Mouse (Mus musculus) limb, embryonic 12.5 days (tissue): Measurements from ENCODE around the gene Cd96. TPM values are rescaled to one million over a fixed set of nuclear protein-coding genes. Genes with fewer than 3 reads are reported as not detected.

Experiments used
- ATAC-seq: fragments of 200-750 bp; cut with Nextera tagmentation; 2 replicates; pipeline ENCODE4 v1.8.0; 2017; ENCODE audit warnings: low read depth, moderate TSS enrichment; ENCODE audit not compliant: insufficient number of reproducible peaks, insufficient read depth, low FRiP score, low TSS enrichment
- H3K27ac ChIP-seq: fragments of 300-500 bp; sonication (generic); 2 replicates; pipeline ENCODE4 v1.5.1; 2016; ENCODE audit warnings: mild to moderate bottlenecking, moderate library complexity
- H3K27me3 ChIP-seq: fragments of 300-500 bp; sonication (generic); 2 replicates; pipeline ENCODE4 v1.6.1; 2016; ENCODE audit warnings: mild to moderate bottlenecking, moderate library complexity
- H3K36me3 ChIP-seq: fragments of 300-500 bp; sonication (generic); 2 replicates; pipeline ENCODE4 v1.6.1; 2016; ENCODE audit warnings: mild to moderate bottlenecking, moderate library complexity
- H3K4me1 ChIP-seq: fragments of 300-500 bp; sonication (generic); replicated peaks from 2 replicates; pipeline ENCODE4 v1.6.1; 2016
- H3K4me2 ChIP-seq: fragments of 300-500 bp; sonication (generic); 2 replicates; pipeline ENCODE4 v1.6.1; 2016; ENCODE audit warnings: mild to moderate bottlenecking, moderate library complexity
- H3K4me3 ChIP-seq: fragments of 300-500 bp; sonication (generic); replicated peaks from 2 replicates; pipeline ENCODE4 v1.5.1; 2016; ENCODE audit warnings: mild to moderate bottlenecking
- H3K9ac ChIP-seq: fragments of 300-500 bp; sonication (generic); replicated peaks from 2 replicates; pipeline ENCODE4 v1.6.1; 2016; ENCODE audit warnings: mild to moderate bottlenecking, moderate library complexity
- H3K9me3 ChIP-seq: fragments of 300-500 bp; sonication (generic); 2 replicates; pipeline ENCODE4 v1.6.1; 2016; ENCODE audit warnings: mild to moderate bottlenecking, moderate library complexity
- WGBS: fragments of 180-500 bp; shearing (Covaris S2); methylation state at CpG from one replicate; pipeline ENCODE4 v1.1.7; 2016; 5-methylcytosine and 5-hydroxymethylcytosine counted together
- polyA plus RNA-seq: library from polyadenylated mRNA; unstranded; fragments of >200 nt; fragmentation: Nextera tagmentation; extraction: Ambion mirVana; gene quantifications from 2 replicates; pipeline ENCODE4 v1.2.1, GENCODE M21; 2016

Cd96 gene
- polyA plus RNA-seq, 1 experiment from 2014 or later: not detected

DNA sequence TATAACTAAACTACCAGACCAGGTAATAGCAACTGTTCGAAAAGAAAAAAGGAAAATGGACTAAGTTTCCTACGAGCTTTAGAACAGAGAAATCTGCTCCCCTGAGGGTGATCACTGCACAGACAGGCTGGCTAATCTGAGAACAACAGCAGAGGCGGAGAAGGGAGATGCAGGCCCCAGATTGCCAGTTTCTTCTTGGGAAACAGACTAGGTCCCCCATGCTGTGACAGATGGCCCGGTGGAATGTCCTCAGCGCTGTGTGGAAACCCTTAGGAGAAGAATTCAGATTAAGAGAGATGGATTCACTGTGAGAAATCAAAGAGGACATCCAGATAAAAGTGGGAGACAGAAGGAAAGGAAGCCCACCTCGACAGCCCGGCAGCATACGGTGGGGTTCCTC is 10.5 kb downstream of the Cd96 start:
- H3K27ac ChIP-seq: no peak overlapping the region
- ATAC-seq: no peak
- no peak overlapping the region for H3K4me2 ChIP-seq
- H3K4me1 ChIP-seq: no peaks in the 10 kb centered on the region
- no peaks in the 10 kb centered on the region for H3K27me3 ChIP-seq
- H3K36me3 ChIP-seq: no peaks in the 10 kb centered on the region
- H3K4me3 ChIP-seq: no peak overlapping the region
- 67% methylated on average over 8 of the region's 8 CpGs for WGBS
- no peak overlapping the region for H3K9ac ChIP-seq
- no peaks in the 10 kb centered on the region for H3K9me3 ChIP-seq

GRCm38 (mm10) chr16:46107431-46107830 is 12.6 kb downstream of the Cd96 start:
- Histone ChIP-seq H3K27ac (no peak overlapping the region), H3K36me3 (no peaks in the 10 kb centered on the region), H3K4me3 (no peak overlapping the region), H3K4me1 (no peaks in the 10 kb centered on the region), H3K27me3 (no peaks in the 10 kb centered on the region), H3K9me3 (no peaks in the 10 kb centered on the region), H3K9ac (no peak overlapping the region), H3K4me2 (no peak overlapping the region)
- 59% methylated on average over 4 of the region's 4 CpGs for WGBS
- ATAC-seq: no peak

- Histone ChIP-seq H3K4me1 (no peaks in the 10 kb centered on the region; the same call in 1 of the 2 replicates), H3K27ac (no peak overlapping the region), H3K27me3 (no peaks in the 10 kb centered on the region), H3K9ac (no peak overlapping the region), H3K4me2 (no peak overlapping the region), H3K9me3 (no peaks in the 10 kb centered on the region), H3K4me3 (no peak overlapping the region), H3K36me3 (no peaks in the 10 kb centered on the region)
- WGBS: 74% methylated on average over 9 of the region's 9 CpGs
- no peak for ATAC-seq
Measured at GRCm38 (mm10) chr16:46104491-46104890, 15.6 kb downstream of the Cd96 start.

- Histone ChIP-seq H3K4me3 (no peak overlapping the region), H3K27me3 (no peaks in the 10 kb centered on the region), H3K36me3 (no peaks in the 10 kb centered on the region), H3K9ac (no peak overlapping the region), H3K9me3 (no peaks in the 10 kb centered on the region), H3K4me1 (no peaks in the 10 kb centered on the region; the same call in 1 of the 2 replicates), H3K4me2 (no peak overlapping the region), H3K27ac (no peak overlapping the region)
- 37% methylated on average over 2 of the region's 2 CpGs for WGBS
- ATAC-seq: no peak
Measured at GRCm38 (mm10) chr16:46101748-46102147, 18.3 kb downstream of the Cd96 start.

GRCm38 (mm10) chr16:46100286-46100685 is 19.8 kb downstream of the Cd96 start:
- Histone ChIP-seq H3K4me2 (no peak overlapping the region), H3K9me3 (no peaks in the 10 kb centered on the region), H3K4me3 (no peak overlapping the region), H3K27me3 (no peaks in the 10 kb centered on the region), H3K36me3 (no peaks in the 10 kb centered on the region), H3K27ac (no peak overlapping the region), H3K4me1 (no peaks in the 10 kb centered on the region; the same call in 1 of the 2 replicates), H3K9ac (no peak overlapping the region)
- WGBS: 48% methylated on average over 2 of the region's 2 CpGs
- no peak for ATAC-seq

DNA sequence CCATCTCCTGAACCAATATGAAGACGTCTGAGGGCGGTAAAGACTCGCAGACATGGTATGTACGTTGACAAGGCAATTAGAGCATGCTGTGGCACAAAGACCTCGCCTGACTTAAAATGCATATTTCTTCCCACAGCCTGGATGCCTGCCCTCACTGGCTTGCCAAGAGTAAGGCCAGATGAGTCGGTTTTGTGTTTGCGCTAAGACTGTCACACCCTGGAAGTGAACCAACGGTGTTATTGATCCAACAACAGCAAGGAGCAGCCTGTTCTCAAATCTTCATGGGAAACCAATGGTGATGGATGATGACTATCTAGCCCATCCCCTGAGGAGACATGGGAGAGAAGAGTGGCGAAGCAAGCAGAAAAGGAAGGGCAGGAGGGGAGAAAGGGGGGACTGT is 22.6 kb downstream of the Cd96 start:
- no peaks in the 10 kb centered on the region for H3K27me3 ChIP-seq
- WGBS: 74% methylated on average over 9 of the region's 9 CpGs

DNA sequence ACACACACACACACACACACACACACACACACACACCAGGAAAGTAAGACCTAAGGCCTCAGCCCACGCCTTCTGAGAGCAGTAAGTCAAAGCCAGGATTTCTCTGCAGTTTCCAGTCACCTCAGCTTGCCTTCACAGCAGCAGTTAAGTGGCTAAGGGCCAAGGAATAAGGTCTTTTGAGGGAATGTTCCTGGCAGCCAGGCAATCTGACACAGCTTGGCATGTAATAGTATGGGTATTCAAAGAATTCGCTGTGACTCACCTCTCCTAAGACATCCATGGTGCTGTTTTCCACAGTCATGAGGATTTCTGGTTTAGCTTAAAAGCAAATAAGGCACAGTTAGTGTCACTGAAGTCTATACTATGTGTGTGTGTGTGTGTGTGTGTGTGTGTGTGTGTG is 25.6 kb downstream of the Cd96 start:
- no peak overlapping the region for H3K4me3 ChIP-seq
- H3K4me2 ChIP-seq: no peak overlapping the region
- 0 out of 2 replicates have a peak, but pooled peaks cover 9% of the 10 kb centered on the region for H3K4me1 ChIP-seq
- H3K27ac ChIP-seq: no peak overlapping the region
- no peaks in the 10 kb centered on the region for H3K36me3 ChIP-seq
- ATAC-seq: no peak
- no peaks in the 10 kb centered on the region for H3K9me3 ChIP-seq
- H3K9ac ChIP-seq: no peak overlapping the region
- 70% methylated on average over 2 of the region's 2 CpGs for WGBS
- no peaks in the 10 kb centered on the region for H3K27me3 ChIP-seq

More for the DNA sequence above, 22.6 kb downstream of the Cd96 start:
- Histone ChIP-seq H3K4me2 (no peak overlapping the region), H3K27ac (no peak overlapping the region), H3K4me3 (no peak overlapping the region), H3K9ac (no peak overlapping the region), H3K9me3 (no peaks in the 10 kb centered on the region), H3K4me1 (peaks cover 9% of the 10 kb centered on the region; the same call in 1 of the 2 replicates), H3K36me3 (no peaks in the 10 kb centered on the region)
- ATAC-seq: no peak

DNA sequence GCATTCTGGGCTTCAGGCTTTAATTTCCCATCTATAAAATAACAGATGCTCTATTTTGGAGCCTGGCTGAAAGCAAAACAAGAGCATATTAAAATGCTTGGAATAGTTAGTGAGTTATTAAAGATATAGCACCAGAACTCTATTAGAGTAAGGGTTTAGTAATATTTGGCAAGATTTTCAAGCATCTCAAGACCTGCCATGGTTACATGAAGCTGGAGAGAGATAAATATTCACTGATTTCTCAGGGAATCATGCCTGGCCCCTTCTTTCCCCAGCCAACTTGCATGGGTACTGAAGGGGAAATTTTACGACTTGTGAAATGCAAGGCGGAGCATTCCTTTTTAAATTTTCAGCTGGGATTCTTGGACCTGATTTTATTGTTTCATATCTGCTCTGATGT is 27.1 kb downstream of the Cd96 start:
- WGBS: 79% methylated on average over 2 of the region's 2 CpGs
- no peak for ATAC-seq

DNA sequence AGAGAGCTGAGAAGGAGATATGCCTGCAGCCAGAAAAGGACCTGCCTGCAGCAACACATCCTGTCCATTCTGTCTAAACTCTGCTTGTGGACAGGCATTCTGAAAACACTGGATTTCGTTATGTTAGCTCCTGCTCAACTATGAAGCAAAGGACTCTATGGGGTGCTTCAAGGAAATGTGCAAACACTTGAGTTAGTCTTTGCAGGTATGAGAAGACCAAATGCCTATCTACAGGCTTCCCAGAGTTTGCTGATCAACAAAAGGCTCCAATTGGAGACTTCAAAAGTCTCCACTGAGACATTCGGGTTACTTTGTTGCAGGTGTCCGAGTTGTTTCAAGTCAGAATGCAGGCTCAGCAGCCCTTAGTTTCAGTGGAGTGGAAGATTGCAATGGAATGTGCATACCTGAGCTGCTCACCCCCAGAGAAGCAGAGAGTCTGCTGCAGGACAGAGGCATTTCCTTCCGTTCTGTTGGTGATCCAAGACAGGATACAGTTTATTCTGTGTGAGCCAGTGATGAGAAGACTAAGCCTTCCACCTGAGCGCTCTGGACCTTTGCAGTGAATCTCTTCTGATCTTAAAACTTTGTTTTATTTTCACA is 33.1 kb downstream of the Cd96 start:
- no peak for ATAC-seq
- Histone ChIP-seq H3K4me3 (no peak overlapping the region), H3K4me2 (no peak overlapping the region), H3K27ac (no peak overlapping the region), H3K4me1 (no peaks in the 10 kb centered on the region; the same call in 1 of the 2 replicates), H3K9me3 (no peaks in the 10 kb centered on the region), H3K9ac (no peak overlapping the region), H3K27me3 (no peaks in the 10 kb centered on the region), H3K36me3 (no peaks in the 10 kb centered on the region)
- WGBS: 70% methylated on average over 5 of the region's 5 CpGs

More for the DNA sequence above, 27.1 kb downstream of the Cd96 start:
- Histone ChIP-seq H3K4me1 (0 out of 2 replicates have a peak, but pooled peaks cover 9% of the 10 kb centered on the region), H3K27me3 (no peaks in the 10 kb centered on the region), H3K4me2 (no peak overlapping the region), H3K36me3 (no peaks in the 10 kb centered on the region), H3K4me3 (no peak overlapping the region), H3K9me3 (no peaks in the 10 kb centered on the region), H3K27ac (no peak overlapping the region), H3K9ac (no peak overlapping the region)

- ATAC-seq: no peak
- H3K9ac ChIP-seq: no peak overlapping the region
- WGBS: 84% methylated on average over 3 of the region's 3 CpGs
- H3K4me3 ChIP-seq: no peak overlapping the region
- no peaks in the 10 kb centered on the region for H3K9me3 ChIP-seq
- no peaks in the 10 kb centered on the region for H3K4me1 ChIP-seq
- no peak overlapping the region for H3K4me2 ChIP-seq
- H3K27ac ChIP-seq: no peak overlapping the region
- H3K27me3 ChIP-seq: no peaks in the 10 kb centered on the region
- no peaks in the 10 kb centered on the region for H3K36me3 ChIP-seq
Measured at GRCm38 (mm10) chr16:46068000-46068399, 52.1 kb downstream of the Cd96 start.

DNA sequence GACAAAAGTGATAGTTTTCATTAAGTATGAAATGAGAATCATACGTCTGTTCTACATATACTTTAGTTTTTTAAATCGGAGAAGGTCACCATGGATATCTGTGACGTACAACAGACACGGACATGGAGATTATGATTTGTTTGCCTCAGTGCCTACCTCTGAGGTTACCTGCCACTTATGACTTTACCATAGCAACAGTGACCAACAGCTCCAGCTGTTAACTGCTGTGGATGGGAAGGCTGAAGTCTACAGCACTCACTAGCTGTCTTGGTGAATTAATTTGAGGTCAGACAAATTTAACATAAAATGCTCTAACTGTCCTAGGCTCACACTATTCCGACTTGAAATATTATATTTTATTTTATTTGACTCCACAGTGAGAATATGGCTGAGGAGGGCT is 56.8 kb downstream of the Cd96 start:
- H3K9me3 ChIP-seq: no peaks in the 10 kb centered on the region
- no peak overlapping the region for H3K4me2 ChIP-seq
- H3K9ac ChIP-seq: no peak overlapping the region
- no peak overlapping the region for H3K4me3 ChIP-seq
- H3K4me1 ChIP-seq: no peaks in the 10 kb centered on the region
- H3K27me3 ChIP-seq: no peaks in the 10 kb centered on the region
- 91% methylated on average over 5 of the region's 5 CpGs for WGBS
- H3K36me3 ChIP-seq: no peaks in the 10 kb centered on the region
- H3K27ac ChIP-seq: no peak overlapping the region
- no peak for ATAC-seq

- no peak overlapping the region for H3K9ac ChIP-seq
Measured at GRCm38 (mm10) chr16:46046906-46047305, 73.1 kb downstream of the Cd96 start.

More at GRCm38 (mm10) chr16:46046906-46047305, 73.1 kb downstream of the Cd96 start:
- Histone ChIP-seq H3K9me3 (no peaks in the 10 kb centered on the region), H3K4me3 (no peak overlapping the region), H3K27ac (no peak overlapping the region), H3K4me1 (no peaks in the 10 kb centered on the region), H3K27me3 (no peaks in the 10 kb centered on the region), H3K36me3 (no peaks in the 10 kb centered on the region), H3K4me2 (no peak overlapping the region)
- no peak for ATAC-seq
- WGBS: 83% methylated on average over 2 of the region's 2 CpGs
